Mouse (Mus musculus): ENCODE data around the gene Lrrc72. TPM values are rescaled to one million over a fixed set of nuclear protein-coding genes. Genes with fewer than 3 reads are reported as not detected.
A peak's percentile ranks its signal among the peaks of the same experiment; 100 is the strongest.

Lrrc72 gene
- total RNA-seq (2014; fragmentation: Nextera tagmentation) = not detected in 2 replicates
- total RNA-seq (2017) = not detected in 2 replicates

- ATAC-seq (replicated peaks; ENCODE audit: poor library complexity, severe bottlenecking) = no peak
These were observed at the start of gene Lrrc72 for GRCm38 (mm10) chr12:36253298-36253697. Gene Lrrc72, minus strand, starts transcription at chr12:36253398.

GRCm38 (mm10) chr12:36302326-36302725 is 49.1 kb upstream of the Lrrc72 start:
- no peak for ATAC-seq (replicated peaks; ENCODE audit: poor library complexity, severe bottlenecking)

GRCm38 (mm10) chr12:36291346-36291745 is 38.1 kb upstream of the Lrrc72 start:
- no peak for ATAC-seq (replicated peaks; ENCODE audit: poor library complexity, severe bottlenecking)

GRCm38 (mm10) chr12:36290465-36290864 is 37.3 kb upstream of the Lrrc72 start:
- ATAC-seq (replicated peaks; ENCODE audit: poor library complexity, severe bottlenecking) = no peak

GRCm38 (mm10) chr12:36289634-36290033 is 36.4 kb upstream of the Lrrc72 start:
- ATAC-seq (replicated peaks; ENCODE audit: poor library complexity, severe bottlenecking) = no peak

GRCm38 (mm10) chr12:36274823-36275222 is 21.6 kb upstream of the Lrrc72 start:
- no peak for ATAC-seq (replicated peaks; ENCODE audit: poor library complexity, severe bottlenecking)

- ATAC-seq (replicated peaks; ENCODE audit: poor library complexity, severe bottlenecking) = no peak
These were observed 14.6 kb upstream of the Lrrc72 start for GRCm38 (mm10) chr12:36267670-36268246.

GRCm38 (mm10) chr12:36262116-36262721 is 9.0 kb upstream of the Lrrc72 start:
- ATAC-seq (replicated peaks; ENCODE audit: poor library complexity, severe bottlenecking) = no peak

GRCm38 (mm10) chr12:36255413-36255812 is 2.2 kb upstream of the Lrrc72 start:
- no peak for ATAC-seq (replicated peaks; ENCODE audit: poor library complexity, severe bottlenecking)

- ATAC-seq (replicated peaks; ENCODE audit: poor library complexity, severe bottlenecking) = no peak
These were observed 12.0 kb downstream of the Lrrc72 start for GRCm38 (mm10) chr12:36241171-36241570.

- no peak for ATAC-seq (replicated peaks; ENCODE audit: poor library complexity, severe bottlenecking)
These were observed 21.8 kb downstream of the Lrrc72 start for GRCm38 (mm10) chr12:36231386-36231785.

GRCm38 (mm10) chr12:36224392-36224791 is 28.8 kb downstream of the Lrrc72 start:
- no peak for ATAC-seq (replicated peaks; ENCODE audit: poor library complexity, severe bottlenecking)

GRCm38 (mm10) chr12:36216905-36217304 is 36.3 kb downstream of the Lrrc72 start:
- ATAC-seq (replicated peaks; ENCODE audit: poor library complexity, severe bottlenecking) = peak; percentile 43

- ATAC-seq (replicated peaks; ENCODE audit: poor library complexity, severe bottlenecking) = no peak
These were observed 37.0 kb downstream of the Lrrc72 start for GRCm38 (mm10) chr12:36216230-36216629.

- ATAC-seq (replicated peaks; ENCODE audit: poor library complexity, severe bottlenecking) = peak; percentile 57
These were observed 38.1 kb downstream of the Lrrc72 start for GRCm38 (mm10) chr12:36215149-36215480.

- ATAC-seq (replicated peaks; ENCODE audit: poor library complexity, severe bottlenecking) = peak; percentile 97
These were observed 38.6 kb downstream of the Lrrc72 start for GRCm38 (mm10) chr12:36214389-36215148.

- ATAC-seq (replicated peaks; ENCODE audit: poor library complexity, severe bottlenecking) = no peak
These were observed 43.1 kb downstream of the Lrrc72 start for GRCm38 (mm10) chr12:36210096-36210495.

GRCm38 (mm10) chr12:36208456-36208855 is 44.7 kb downstream of the Lrrc72 start:
- no peak for ATAC-seq (replicated peaks; ENCODE audit: poor library complexity, severe bottlenecking)

- no peak for ATAC-seq (replicated peaks; ENCODE audit: poor library complexity, severe bottlenecking)
These were observed 45.4 kb downstream of the Lrrc72 start for GRCm38 (mm10) chr12:36207800-36208148.

- ATAC-seq (replicated peaks; ENCODE audit: poor library complexity, severe bottlenecking) = peak; percentile 95
These were observed 46.0 kb downstream of the Lrrc72 start for GRCm38 (mm10) chr12:36207072-36207799.

GRCm38 (mm10) chr12:36205579-36206119 is 47.5 kb downstream of the Lrrc72 start:
- ATAC-seq (replicated peaks; ENCODE audit: poor library complexity, severe bottlenecking) = peak; percentile 66

Measured in granulocyte monocyte progenitor cell, adult 5-6 weeks (primary cell).